Mouse (Mus musculus): ENCODE results near the gene Bcl7b.

GRCm38 (mm10) chr5:135175086-135175485 lies 7.0 kb downstream of the Bcl7b start:
- TF ChIP-seq RAD21 (IDR thresholded peaks at IDR 0.05; ENCODE audit: low read depth, low read length) (no peak), CTCF (IDR thresholded peaks at IDR 0.05 in 2 of 3, conservative IDR thresholded peaks at IDR 0.05 in 1 of 3; ENCODE audit: control insufficient read depth in 1 of 3, insufficient read depth in 1 of 3, low read depth in 2 of 3, low read length in 3 of 3, poor library complexity in 1 of 3, severe bottlenecking in 1 of 3) (no peak), CHD1 (IDR thresholded peaks at IDR 0.05; ENCODE audit: low read depth, low read length) (no peak), E2F4 (IDR thresholded peaks at IDR 0.05; ENCODE audit: borderline replicate concordance, low read depth, low read length) (no peak), GABPA (IDR thresholded peaks at IDR 0.05; ENCODE audit: low read depth, low read length) (no peak), POLR2A (IDR thresholded peaks at IDR 0.05; ENCODE audit: control insufficient read depth in 1 of 2, insufficient read depth in 1 of 2, low read depth in 1 of 2, low read length in 2 of 2, poor library complexity in 1 of 2) (no peak), POLR2AphosphoS5 (IDR thresholded peaks at IDR 0.05; ENCODE audit: borderline replicate concordance, low read depth, low read length) (no peak)
